Mouse (Mus musculus) cerebellum, adult 2 months (tissue): ENCODE data around the gene Stambp.

Experiments used
- CTCF ChIP-seq: fragments of 200-500 bp; IDR thresholded peaks from 2 replicates; pipeline ENCODE4 v1.5.1; 2011; ENCODE audit warnings: low read depth, mild to moderate bottlenecking, control low read depth, low read length, moderate library complexity, borderline replicate concordance; ENCODE audit not compliant: insufficient read depth
- POLR2A ChIP-seq: fragments of 200-500 bp; IDR thresholded peaks from 2 replicates; pipeline ENCODE4 v1.6.1; 2011; ENCODE audit warnings: low read length, control low read depth, borderline replicate concordance; ENCODE audit not compliant: insufficient read depth

DNA sequence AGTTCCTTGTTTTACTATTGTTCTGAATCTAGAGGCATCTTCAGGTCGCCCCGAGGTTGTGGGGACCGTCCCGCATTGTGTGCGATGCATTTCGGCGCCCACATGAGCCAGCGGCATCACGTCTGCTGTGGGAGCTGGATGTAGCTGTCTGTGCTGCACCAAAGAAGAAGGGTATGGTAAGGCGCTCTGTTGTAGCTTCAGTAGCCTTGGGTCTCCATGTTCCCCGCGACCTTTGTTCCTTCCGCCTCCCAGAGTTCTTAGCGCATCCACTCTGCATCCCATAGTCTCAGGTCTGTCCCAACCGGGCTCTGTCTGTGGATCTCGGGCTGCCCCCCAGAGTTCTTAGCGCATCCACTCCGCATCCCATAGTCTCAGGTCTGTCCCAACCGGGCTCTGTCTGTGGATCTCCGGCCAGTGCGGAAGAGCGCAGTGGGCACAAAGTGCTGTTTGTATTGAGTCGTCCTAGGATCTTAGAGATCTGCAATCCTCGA lies 26.6 kb upstream of the Stambp start:
- TF ChIP-seq CTCF (no peak), POLR2A (no peak)
